Mouse (Mus musculus) adrenal gland, postnatal 14 days (tissue): ENCODE results near the gene Dnajb14. TPM values are rescaled to one million over a fixed set of nuclear protein-coding genes. Genes with fewer than 3 reads are reported as not detected.
"Not testable (repeated sequence)": the region's sequence is repeated elsewhere in the genome, so short reads cannot be mapped to it uniquely, and the experiment has no call there.

Experiments used
- DNase-seq: peaks from one replicate; pipeline ENCODE4 v3.0.0; 2021; ENCODE audit warnings: mixed read lengths
- total RNA-seq: library from RNA; stranded (reverse); gene quantifications from 2 replicates; pipeline ENCODE4 v1.2.3, GENCODE M21; 2021

Gene Dnajb14
- total RNA-seq, 1 experiment from 2014 or later = 17.8 TPM

DNA sequence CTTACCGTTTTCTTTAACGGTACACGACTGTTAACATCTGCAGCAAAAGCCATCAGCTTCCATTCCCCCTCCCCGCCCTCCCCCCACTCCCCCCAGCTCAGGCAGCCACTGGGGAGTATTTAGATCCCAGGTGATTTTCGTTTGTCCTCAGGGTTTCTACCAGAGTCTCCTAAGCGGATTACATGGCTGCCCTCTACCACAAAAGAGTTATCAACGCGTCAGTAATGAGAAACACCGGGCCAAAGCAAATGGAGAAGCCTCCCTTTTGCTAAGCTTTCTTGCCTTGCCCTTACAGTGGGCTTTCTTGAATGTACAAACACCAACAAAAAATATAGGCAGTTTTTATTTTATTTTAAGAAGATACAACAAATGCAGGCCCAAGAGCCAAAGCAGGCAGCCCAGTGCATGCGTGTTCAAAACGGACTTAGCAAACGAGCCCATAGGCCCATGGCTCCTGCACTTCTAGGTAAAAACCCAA, 50.3 kb downstream of the Dnajb14 start:
- no peak for DNase-seq

DNA sequence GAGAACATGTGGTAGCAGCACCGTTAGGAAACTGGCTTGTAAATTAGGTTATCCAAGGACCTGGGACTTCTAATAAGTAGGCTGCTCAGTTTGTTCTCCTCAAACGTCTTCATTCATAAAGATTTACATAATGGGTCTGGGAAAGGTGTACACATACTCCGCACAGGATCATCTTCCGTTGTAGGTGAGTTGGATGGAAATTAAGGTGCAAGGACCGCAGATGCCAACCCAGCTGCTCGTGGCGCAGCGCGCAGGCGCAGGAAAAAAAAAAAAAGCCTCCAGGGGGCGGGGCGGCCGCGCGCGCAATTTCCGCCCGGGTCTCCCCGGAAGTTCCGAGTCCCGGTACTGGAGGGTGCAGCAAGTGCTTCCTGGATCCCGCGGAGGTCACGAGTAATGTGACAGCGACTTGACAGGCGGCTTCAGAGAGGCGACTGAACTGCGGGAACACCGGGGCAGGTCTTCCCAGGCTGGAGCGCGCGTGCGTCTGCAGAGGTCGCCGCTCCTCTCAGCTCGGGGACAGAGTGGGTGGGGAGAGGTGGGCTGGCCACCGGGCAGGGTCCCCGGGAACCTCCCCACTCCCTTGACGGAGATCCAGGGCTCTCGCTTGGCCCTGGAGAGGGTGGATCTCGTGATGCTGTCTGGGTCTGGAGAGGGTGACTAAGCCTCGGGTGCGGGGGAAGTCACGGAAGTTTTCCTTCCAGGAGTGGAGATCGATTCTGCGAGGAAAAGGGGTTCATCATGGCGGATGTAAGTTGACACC, 50.9 kb downstream of the Dnajb14 start, which contains the start of gene Lamtor3:
Lamtor3 (plus strand) TSS at position 335 of the 760 bp plus-strand sequence.
- peak; percentile 96 for DNase-seq

DNA sequence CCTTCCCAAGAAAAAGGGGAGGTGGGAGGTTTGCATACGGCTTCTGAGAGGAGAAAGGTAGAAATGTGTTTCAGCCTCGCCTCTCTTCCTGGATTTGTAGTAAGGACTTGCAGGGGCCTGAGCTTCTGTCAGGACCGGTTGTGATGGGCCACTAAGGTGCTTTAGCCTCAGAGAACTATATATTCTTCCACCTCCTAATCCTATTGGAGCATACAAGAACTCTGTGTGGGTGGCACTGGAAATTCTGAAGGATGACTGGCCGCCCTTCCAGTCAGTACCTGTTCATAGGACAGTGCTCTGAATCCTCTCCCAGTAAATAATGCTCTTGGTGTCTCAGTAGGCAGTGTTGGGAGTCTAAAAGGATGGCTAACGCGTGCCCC, 51.4 kb downstream of the Dnajb14 start:
- no peak for DNase-seq

DNA sequence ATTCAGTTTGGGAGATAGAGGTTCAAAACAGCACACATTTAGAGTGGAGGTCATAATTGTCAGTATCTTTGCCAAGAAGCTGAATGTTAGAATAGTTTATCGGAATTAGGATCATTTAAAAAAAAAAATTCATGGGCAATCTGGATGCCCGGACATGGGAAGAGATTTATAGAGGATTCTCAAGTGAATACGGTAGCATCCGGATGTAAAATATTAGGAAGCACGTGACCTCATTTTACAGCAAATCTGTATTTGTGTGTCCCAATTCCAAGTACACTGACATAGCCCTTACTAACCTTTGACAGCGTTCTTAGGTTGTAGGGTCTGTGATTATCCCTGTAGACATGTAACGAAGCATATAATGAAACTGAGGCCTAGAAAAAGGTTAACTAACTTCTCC, 51.9 kb downstream of the Dnajb14 start:
- no peak for DNase-seq

DNA sequence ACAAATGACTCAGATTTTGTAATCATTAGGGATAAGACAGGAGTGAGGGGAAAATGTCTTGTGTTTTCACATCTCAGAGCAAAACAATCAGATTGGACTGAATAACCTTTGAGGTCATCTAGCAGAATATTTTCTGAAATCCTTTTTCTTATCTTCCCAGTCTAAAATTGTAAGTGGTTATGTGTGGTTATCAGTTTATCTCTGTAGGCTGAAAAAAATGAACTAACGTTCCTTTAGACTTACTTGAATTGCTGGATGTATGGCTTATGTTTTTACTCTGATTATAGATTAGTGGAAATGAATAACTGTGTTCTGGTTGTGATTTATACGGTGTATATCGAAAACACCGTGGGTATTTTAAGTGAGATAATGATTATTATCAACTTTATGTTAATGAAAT, 53.1 kb downstream of the Dnajb14 start:
- no peak for DNase-seq

DNA sequence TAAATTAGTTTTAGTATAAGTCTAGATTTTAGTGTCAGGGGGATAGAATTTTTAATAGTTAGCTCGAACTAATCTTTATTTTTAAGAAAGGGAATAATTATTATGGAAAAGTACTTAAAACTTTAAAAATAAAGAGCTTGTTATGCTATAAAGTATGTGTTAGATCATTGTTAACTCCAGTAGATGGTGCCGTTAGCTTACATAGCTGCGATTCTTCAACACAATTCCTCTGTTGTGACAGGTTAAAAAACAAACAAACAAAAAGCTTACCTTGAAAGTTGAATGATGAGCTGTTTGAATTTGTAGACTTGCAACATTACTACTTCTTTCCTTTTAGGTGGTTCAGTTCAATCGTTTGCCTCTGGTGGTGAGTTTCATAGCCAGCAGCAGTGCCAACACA, 59.5 kb downstream of the Dnajb14 start:
- DNase-seq = no peak

- DNase-seq = no peak
These were observed 62.5 kb downstream of the Dnajb14 start for GRCm38 (mm10) chr3:137929940-137930339.

- DNase-seq = no peak
These were observed 65.3 kb downstream of the Dnajb14 start for GRCm38 (mm10) chr3:137932748-137933147.

DNA sequence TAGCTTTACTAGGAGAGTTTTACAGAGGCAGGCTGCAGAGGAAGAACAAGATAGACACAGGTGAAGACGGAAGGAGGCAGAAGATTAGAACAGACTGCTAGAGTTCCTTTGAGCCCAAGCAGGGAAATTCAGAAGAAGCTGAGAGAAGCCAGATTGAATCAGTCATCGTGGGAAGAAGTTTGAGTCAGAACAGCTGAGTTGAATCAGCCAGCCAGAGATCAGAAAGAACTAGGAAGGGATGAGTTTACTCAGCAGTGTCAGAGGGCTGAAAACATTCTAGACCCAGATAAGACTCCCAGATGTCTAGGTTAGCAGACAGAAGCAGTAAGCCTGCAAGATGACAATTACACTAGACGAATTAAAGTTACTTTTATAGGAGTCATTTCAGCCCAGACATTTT, 66.5 kb downstream of the Dnajb14 start:
- DNase-seq = no peak

GRCm38 (mm10) chr3:137935570-137936525, 68.4 kb downstream of the Dnajb14 start:
- DNase-seq = no peak

DNA sequence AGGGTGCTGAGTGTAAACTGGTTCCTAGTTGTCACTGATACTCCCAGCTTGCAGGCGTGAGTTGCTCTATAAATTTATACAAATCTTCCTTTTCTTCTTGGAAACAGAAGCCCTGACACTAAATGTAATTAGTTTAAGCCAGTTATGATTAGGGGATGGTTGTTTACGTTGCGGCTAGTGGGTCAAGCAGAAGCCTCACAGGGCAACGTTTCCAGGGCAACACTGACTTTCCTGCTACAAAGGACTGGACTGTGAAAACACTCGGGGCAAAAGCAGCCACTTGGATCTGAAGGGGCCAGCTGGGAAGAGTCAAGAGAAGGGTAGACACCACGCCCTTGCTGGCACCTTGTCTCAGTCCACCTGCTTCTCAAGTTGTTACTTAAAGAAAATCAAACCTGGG, 69.1 kb downstream of the Dnajb14 start:
- DNase-seq = no peak

- DNase-seq = peak; percentile 79
These were observed 71.1 kb downstream of the Dnajb14 start for GRCm38 (mm10) chr3:137938608-137939007.

DNA sequence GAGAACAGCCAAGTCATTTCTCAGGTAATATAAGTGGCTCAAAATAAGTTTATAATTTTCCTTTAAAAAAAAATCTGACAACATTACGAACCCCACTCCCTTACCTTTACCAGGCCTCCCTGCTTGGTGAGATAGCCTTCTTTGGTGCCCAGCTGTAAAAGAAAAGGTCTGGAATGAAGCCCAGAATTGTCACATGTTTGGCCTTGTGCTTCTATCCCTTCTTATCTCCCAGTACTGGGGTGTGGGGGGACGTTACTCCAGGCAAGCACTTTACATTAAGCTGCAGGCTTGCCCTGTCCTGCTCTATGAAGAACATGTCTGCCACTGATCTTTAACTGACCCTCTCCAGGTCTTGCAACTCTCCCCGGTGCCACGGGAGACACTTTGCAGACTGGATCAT, 73.3 kb downstream of the Dnajb14 start:
- DNase-seq = peak; percentile 74

DNA sequence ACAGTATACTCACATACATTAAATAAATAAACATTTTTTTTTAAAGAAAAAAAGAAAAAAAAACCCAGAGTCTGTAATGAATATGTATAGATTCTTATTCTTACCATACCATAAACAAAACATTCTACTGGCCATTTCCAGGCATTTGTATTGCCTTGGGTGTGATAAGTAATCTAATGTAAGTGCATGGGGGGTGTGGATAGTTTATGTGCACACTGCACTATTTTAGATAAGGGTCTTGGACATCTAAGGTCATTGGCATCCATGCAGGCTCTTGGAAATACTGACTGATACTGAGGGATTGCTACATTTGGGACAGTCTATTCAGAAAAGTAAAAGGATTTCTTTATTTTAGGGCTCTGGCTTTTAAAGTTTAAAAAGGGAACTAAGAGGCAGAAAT, 74.1 kb downstream of the Dnajb14 start:
- DNase-seq = no peak

- DNase-seq = no peak
These were observed 74.7 kb downstream of the Dnajb14 start for GRCm38 (mm10) chr3:137942098-137942622.

DNA sequence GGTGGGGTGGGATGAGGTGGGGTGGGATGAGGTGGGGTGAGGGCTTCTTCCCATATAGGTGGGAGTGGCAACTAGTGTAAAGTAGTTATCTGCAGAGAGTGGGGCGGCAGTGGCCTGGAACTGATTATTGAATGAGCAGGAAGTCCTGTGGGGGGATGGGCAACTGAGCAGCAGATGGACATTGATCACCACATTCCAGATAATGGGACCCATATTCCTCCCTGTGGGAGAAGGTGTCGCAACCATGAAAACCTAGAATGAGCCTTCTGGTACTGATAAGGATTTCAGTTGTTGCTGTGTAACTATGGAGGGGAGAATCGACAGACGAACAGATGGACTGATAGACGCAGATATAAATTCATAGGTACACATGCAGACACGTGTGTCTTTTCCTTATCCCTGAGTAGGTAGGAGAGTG, 76.3 kb downstream of the Dnajb14 start:
- DNase-seq = no peak

DNA sequence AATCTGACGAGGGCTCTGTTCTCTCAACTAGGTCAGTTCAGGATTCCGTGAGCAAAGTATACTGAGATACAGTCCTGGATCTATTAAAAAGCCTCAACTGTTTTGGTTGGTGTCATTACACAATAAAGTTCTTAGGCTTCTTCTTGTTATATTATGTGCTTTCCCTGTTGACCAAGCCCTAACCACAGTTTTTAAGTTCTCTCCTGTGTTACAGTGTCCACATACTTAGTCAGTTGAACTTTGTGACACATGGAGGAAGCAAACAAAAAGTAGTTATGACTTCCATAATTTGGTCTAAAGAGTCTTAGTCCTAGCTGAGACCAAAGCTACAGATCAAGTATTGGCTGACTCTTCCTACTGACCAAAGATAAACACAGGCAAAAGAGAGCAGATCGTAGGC, 79.4 kb downstream of the Dnajb14 start:
- DNase-seq = no peak

DNA sequence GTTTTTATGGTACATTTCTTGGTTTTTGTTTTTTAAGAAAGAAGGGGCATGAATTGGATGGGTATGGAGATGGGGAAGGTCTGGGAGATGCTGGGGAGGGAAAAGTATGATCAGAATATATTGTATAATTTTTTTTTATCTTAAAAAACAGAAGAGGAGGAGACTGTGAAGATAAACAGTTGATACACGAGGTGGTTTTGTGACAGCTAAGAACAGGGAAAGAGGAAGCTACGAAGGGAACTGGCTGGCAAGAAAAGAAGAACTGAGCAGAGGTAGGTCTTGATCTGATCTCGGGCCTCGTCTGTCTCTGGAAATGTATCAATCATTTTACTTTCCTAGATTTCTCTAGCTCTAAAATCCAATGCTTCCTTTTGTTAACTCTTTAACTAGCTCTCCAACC, 80.0 kb downstream of the Dnajb14 start:
- no peak for DNase-seq

GRCm38 (mm10) chr3:137950191-137950885, 82.9 kb downstream of the Dnajb14 start:
- DNase-seq = no peak

GRCm38 (mm10) chr3:137951302-137951701, 83.8 kb downstream of the Dnajb14 start:
- DNase-seq = not testable (repeated sequence)

DNA sequence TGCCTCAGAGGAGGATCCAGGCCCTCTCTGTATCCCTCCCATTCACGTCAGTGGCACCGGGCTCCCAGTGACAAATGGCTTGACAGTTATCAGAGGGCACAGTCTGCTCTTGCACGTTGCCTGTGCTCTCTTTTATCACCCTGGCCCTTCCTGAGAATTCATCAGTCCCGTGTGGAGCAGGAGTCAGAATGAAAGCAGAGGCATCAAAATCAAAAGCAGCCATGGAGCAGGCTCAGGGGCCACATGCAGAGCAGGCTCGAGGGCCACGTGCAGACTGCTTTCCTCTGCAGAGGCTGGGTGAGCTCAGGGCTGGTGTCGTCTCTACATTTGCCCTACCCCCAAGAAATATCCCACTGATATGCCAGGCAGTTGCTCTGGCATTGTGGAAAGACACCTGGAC, 84.3 kb downstream of the Dnajb14 start:
- DNase-seq = peak; percentile 22

DNA sequence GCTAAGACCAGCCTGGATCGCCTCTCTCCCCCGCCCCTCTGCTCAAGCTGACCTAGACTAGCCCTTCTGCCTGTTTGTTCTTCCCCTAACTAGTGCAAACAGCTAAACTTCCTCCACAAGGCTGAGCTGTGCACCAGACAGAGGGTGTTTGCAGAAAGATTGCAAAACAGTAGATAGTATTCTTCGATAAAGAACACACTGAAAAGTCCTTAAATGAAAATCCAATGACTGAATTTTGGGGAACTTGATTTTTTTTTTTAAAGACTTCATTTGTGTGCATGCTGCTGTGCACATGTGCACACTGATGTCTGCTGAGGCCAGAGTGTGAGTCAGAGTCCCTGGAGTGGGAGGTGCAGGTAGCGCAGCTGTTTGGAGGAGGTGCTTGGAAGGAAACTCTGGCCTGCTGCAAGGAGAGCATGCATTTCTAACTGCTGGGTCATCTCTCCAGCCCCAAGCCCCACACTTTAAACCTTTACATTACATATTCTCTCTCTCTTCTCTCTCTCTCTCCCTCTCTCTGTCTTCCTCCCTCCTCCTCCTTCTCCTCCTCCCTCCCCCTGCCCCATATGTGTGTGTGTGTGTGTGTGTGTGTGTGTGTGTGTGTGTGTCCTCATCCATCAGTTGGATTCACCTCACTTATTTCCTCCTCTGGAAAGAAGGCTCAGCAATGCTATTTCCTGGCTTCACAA, 84.9 kb downstream of the Dnajb14 start:
- DNase-seq = peak; percentile 73
